In the genomic region with DNA sequence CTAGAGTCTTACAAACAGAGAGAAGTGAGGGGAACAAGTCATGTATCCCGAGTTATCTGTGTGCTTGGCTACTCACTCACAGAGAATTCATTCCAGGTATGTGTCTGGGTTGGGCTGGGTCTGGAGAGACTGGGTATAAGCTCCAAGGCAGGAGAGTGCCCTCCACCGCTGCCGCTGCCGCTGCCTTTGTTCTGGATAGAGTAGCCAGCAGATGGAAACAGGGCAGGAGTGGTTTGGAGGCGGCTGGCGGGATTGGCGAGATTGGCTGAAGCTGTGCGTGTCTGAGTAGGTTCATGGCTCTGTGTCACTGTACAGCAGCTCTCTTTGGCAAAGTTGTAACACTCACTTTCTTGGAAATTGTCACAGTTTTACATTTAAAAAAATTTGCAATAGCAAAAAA, we compare ENCODE assay signal across 21 mouse cellular contexts. TPM values are rescaled to one million over a fixed set of nuclear protein-coding genes. Genes with fewer than 3 reads are reported as not detected.
DNase-seq lines count a peak whose midpoint lies in the region; ATAC-seq lines count a peak whose summit lies in the region.
"Had no signal": no experiment of that assay in that cellular context is flagged by ENCODE, and none has a peak within 500 bp of the region (broad histone marks: within the 10 kb centered on the region; RNA-seq: fewer than 3 reads in every experiment).

No protein-coding gene starts in this region.

- no peak overlapping the region for H3K4me3 ChIP-seq in heart, embryonic 15.5 days
- H3K4me3 ChIP-seq in midbrain, embryonic 10.5 days: no peak overlapping the region
- H3K4me3 ChIP-seq in midbrain, embryonic 16.5 days (ENCODE audit: low read depth, low read length): no peak overlapping the region
- H3K4me3 ChIP-seq: heart, adult 2 months; layer of hippocampus, adult 2 months; neural tube, embryonic 12.5 days had no signal

- no peak for ATAC-seq in heart, embryonic 15.5 days (replicated peaks; ENCODE audit: insufficient number of reproducible peaks, insufficient read depth, low FRiP score, low read depth)
- ATAC-seq in midbrain, embryonic 16.5 days: no peak

- no peak overlapping the region for H3K4me2 ChIP-seq in heart, embryonic 15.5 days
- no peak overlapping the region for H3K4me2 ChIP-seq in midbrain, embryonic 16.5 days (ENCODE audit: low read length)
- H3K4me2 ChIP-seq: neural tube, embryonic 12.5 days had no signal

- peak overlapping the region; percentile 5; the same call in 1 of the 2 replicates for H3K27ac ChIP-seq in heart, embryonic 15.5 days
- H3K27ac ChIP-seq in midbrain, embryonic 10.5 days (replicated peaks): no peak overlapping the region
- no peak overlapping the region for H3K27ac ChIP-seq in midbrain, embryonic 16.5 days (ENCODE audit: low read length)
- H3K27ac ChIP-seq: heart, adult 2 months; neural tube, embryonic 12.5 days had no signal

- WGBS in heart, embryonic 15.5 days: 57% methylated on average over 8 of the region's 8 CpGs
- WGBS in midbrain, embryonic 10.5 days: 71% methylated on average over 8 of the region's 8 CpGs
- 53% methylated on average over 8 of the region's 8 CpGs for WGBS in midbrain, embryonic 16.5 days

- H3K9me3 ChIP-seq in heart, embryonic 15.5 days (replicated peaks): no peaks in the 10 kb centered on the region
- H3K9me3 ChIP-seq in midbrain, embryonic 10.5 days (replicated peaks): no peaks in the 10 kb centered on the region
- no peaks in the 10 kb centered on the region for H3K9me3 ChIP-seq in midbrain, embryonic 16.5 days (replicated peaks; ENCODE audit: control insufficient read depth, low read length, poor library complexity, severe bottlenecking)
- H3K9me3 ChIP-seq: G1E; neural tube, embryonic 12.5 days had no signal

- H3K36me3 ChIP-seq in heart, embryonic 15.5 days: peaks cover 35% of the 10 kb centered on the region; the same call in 1 of the 2 replicates
- H3K36me3 ChIP-seq in midbrain, embryonic 10.5 days: peaks cover 65% of the 10 kb centered on the region
- peaks cover 13% of the 10 kb centered on the region; the same call in 1 of the 2 replicates for H3K36me3 ChIP-seq in midbrain, embryonic 16.5 days (ENCODE audit: control insufficient read depth, insufficient read depth, low read length)

- no peak overlapping the region for H3K9ac ChIP-seq in heart, embryonic 15.5 days
- no peak overlapping the region for H3K9ac ChIP-seq in midbrain, embryonic 16.5 days (ENCODE audit: low read depth, low read length)
- H3K9ac ChIP-seq: neural tube, embryonic 12.5 days had no signal

- H3K27me3 ChIP-seq in heart, embryonic 15.5 days: no peaks in the 10 kb centered on the region
- H3K27me3 ChIP-seq in midbrain, embryonic 10.5 days (ENCODE audit: low read depth, poor library complexity, severe bottlenecking): no peaks in the 10 kb centered on the region
- no peaks in the 10 kb centered on the region for H3K27me3 ChIP-seq in midbrain, embryonic 16.5 days (ENCODE audit: control insufficient read depth, insufficient read depth, low read depth, low read length)
- H3K27me3 ChIP-seq: neural tube, embryonic 12.5 days had no signal

- H3K4me1 ChIP-seq in heart, embryonic 15.5 days (replicated peaks): peaks cover 23% of the 10 kb centered on the region
- no peaks in the 10 kb centered on the region for H3K4me1 ChIP-seq in midbrain, embryonic 10.5 days
- H3K4me1 ChIP-seq in midbrain, embryonic 16.5 days (ENCODE audit: control insufficient read depth, insufficient read depth, low read length): no peaks in the 10 kb centered on the region
- H3K4me1 ChIP-seq: neural tube, embryonic 12.5 days had no signal

- peak; percentile 36 to 41 for DNase-seq in cerebellum, postnatal 10 days
- no peak for DNase-seq in cerebellum, adult 8-10 months
- DNase-seq in heart, adult 8-10 months (ENCODE audit: low spot score): no peak
- peak; percentile 21 for DNase-seq in midbrain, embryonic 10.5 days (ENCODE audit: low spot score)
- peak; percentile 21 for DNase-seq in embryo, embryonic 10.5 days (ENCODE audit: low spot score)
- no peak for DNase-seq in gastrocnemius, adult 18-20 months (ENCODE audit: low spot score)
- DNase-seq: adrenal gland, postnatal 25 days; cerebellum, postnatal 36 days; gastrocnemius, postnatal 10 days; heart, adult 2 months; heart, postnatal 36 days; kidney, adult 2 months; kidney, postnatal 10 days; lung, adult 18-20 months; lung, postnatal 36 days; thymus, postnatal 25 days had no signal

RNA-seq across cellular contexts. Expression of a gene that starts 30.5 kb away (rescaled TPM):
- polyA plus RNA-seq in heart, embryonic 15.5 days (2015; fragmentation: Nextera tagmentation; extraction: Ambion mirVana): 7.2 and 8.0 TPM in 2 replicates
- 1 to 10 TPM in 3 of 4 experiments, under 1 TPM in 1; 0.89 to 1.9 (median 1.3) TPM for total RNA-seq in heart, adult 8-10 months (2022)
- 9.5 and 11.5 TPM in 2 replicates for polyA plus RNA-seq in midbrain, embryonic 10.5 days (2016; fragmentation: Nextera tagmentation; extraction: Ambion mirVana)
- 23.9 and 28.9 TPM in 2 replicates for polyA plus RNA-seq in midbrain, embryonic 16.5 days (2015; fragmentation: Nextera tagmentation; extraction: Ambion mirVana)
- total RNA-seq in gastrocnemius, adult 18-20 months (2021): under 1 TPM; 0.27 to 0.69 TPM

RNA-seq across cellular contexts. Expression of a gene that starts 30.6 kb away (rescaled TPM):
- 177 and 206 TPM in 2 replicates for polyA plus RNA-seq in heart, embryonic 15.5 days (2015; fragmentation: Nextera tagmentation; extraction: Ambion mirVana)
- 100 to 1,000 TPM in 2 of 4 experiments, 10 to 100 TPM in 2; 91.9 to 113 (median 101) TPM for total RNA-seq in heart, adult 8-10 months (2022)
- polyA plus RNA-seq in midbrain, embryonic 10.5 days (2016; fragmentation: Nextera tagmentation; extraction: Ambion mirVana): 218 and 220 TPM in 2 replicates
- polyA plus RNA-seq in midbrain, embryonic 16.5 days (2015; fragmentation: Nextera tagmentation; extraction: Ambion mirVana): 320 and 347 TPM in 2 replicates
- total RNA-seq in gastrocnemius, adult 18-20 months (2021): 10 to 100 TPM; 43.7 to 48.5 TPM

RNA-seq across cellular contexts. Expression of a gene that starts 39.4 kb away (rescaled TPM):
- 11.9 and 12.2 TPM in 2 replicates for polyA plus RNA-seq in heart, embryonic 15.5 days (2015; fragmentation: Nextera tagmentation; extraction: Ambion mirVana)
- total RNA-seq in heart, adult 8-10 months (2022): 100 to 1,000 TPM; 103 to 141 (median 121) TPM
- 7.3 and 7.7 TPM in 2 replicates for polyA plus RNA-seq in midbrain, embryonic 10.5 days (2016; fragmentation: Nextera tagmentation; extraction: Ambion mirVana)
- 7.1 and 7.6 TPM in 2 replicates for polyA plus RNA-seq in midbrain, embryonic 16.5 days (2015; fragmentation: Nextera tagmentation; extraction: Ambion mirVana)
- total RNA-seq in gastrocnemius, adult 18-20 months (2021): 10 to 100 TPM; 91.6 to 96.4 TPM

RNA-seq across cellular contexts. Expression of a gene that starts 48.2 kb away (rescaled TPM):
- polyA plus RNA-seq in heart, embryonic 15.5 days (2015; fragmentation: Nextera tagmentation; extraction: Ambion mirVana): 49.4 and 51.7 TPM in 2 replicates
- total RNA-seq in heart, adult 8-10 months (2022): 10 to 100 TPM; 25.3 to 32.1 (median 30.4) TPM
- polyA plus RNA-seq in midbrain, embryonic 10.5 days (2016; fragmentation: Nextera tagmentation; extraction: Ambion mirVana): 76.9 and 82.9 TPM in 2 replicates
- 42.3 and 42.7 TPM in 2 replicates for polyA plus RNA-seq in midbrain, embryonic 16.5 days (2015; fragmentation: Nextera tagmentation; extraction: Ambion mirVana)
- 10 to 100 TPM; 32.8 to 35.3 TPM for total RNA-seq in gastrocnemius, adult 18-20 months (2021)

RNA-seq across cellular contexts. Expression of a gene that starts 48.6 kb away (rescaled TPM):
- 43.7 and 53.7 TPM in 2 replicates for polyA plus RNA-seq in heart, embryonic 15.5 days (2015; fragmentation: Nextera tagmentation; extraction: Ambion mirVana)
- 10 to 100 TPM; 11.6 to 14.3 (median 12.7) TPM for total RNA-seq in heart, adult 8-10 months (2022)
- 85.5 and 98.8 TPM in 2 replicates for polyA plus RNA-seq in midbrain, embryonic 10.5 days (2016; fragmentation: Nextera tagmentation; extraction: Ambion mirVana)
- polyA plus RNA-seq in midbrain, embryonic 16.5 days (2015; fragmentation: Nextera tagmentation; extraction: Ambion mirVana): 135 and 139 TPM in 2 replicates
- 1 to 10 TPM; 4.5 to 5.4 TPM for total RNA-seq in gastrocnemius, adult 18-20 months (2021)

Comparison
In these comparisons a context has a peak if more than half of its experiments do, and no peak if none do; other contexts are left out.
1. DNase-seq: peak in cerebellum, postnatal 10 days (2 of 2), midbrain, embryonic 10.5 days (single experiment) and embryo, embryonic 10.5 days (single experiment); none in cerebellum, adult 8-10 months (single experiment), heart, adult 8-10 months (single experiment) and gastrocnemius, adult 18-20 months (single experiment).